Mouse (Mus musculus) heart, embryonic 16.5 days (tissue): ENCODE data around the gene Olfr904. TPM values are rescaled to one million over a fixed set of nuclear protein-coding genes. Genes with fewer than 3 reads are reported as not detected.

ENCODE experiments used
- ATAC-seq: fragments of 200-750 bp; cut with Nextera tagmentation; replicated peaks from 2 replicates; pipeline ENCODE4 v1.8.0; 2017; ENCODE audit warnings: moderate number of reproducible peaks; ENCODE audit not compliant: insufficient read depth, low FRiP score; ENCODE audit errors: extremely low read depth
- H3K27ac ChIP-seq: fragments of 300-500 bp; sonication (generic); 2 replicates; pipeline ENCODE4 v1.5.1; 2014; ENCODE audit warnings: mild to moderate bottlenecking, low read length, control low read depth, moderate library complexity
- H3K27me3 ChIP-seq: fragments of 300-500 bp; sonication (generic); 2 replicates; pipeline ENCODE4 v1.6.1; 2014; ENCODE audit warnings: low read length, mixed read lengths; ENCODE audit not compliant: control insufficient read depth, insufficient read depth
- H3K36me3 ChIP-seq: fragments of 300-500 bp; sonication (generic); 2 replicates; pipeline ENCODE4 v1.6.1; 2014; ENCODE audit not compliant: control insufficient read depth, insufficient read depth
- H3K4me1 ChIP-seq: fragments of 300-500 bp; sonication (generic); 2 replicates; pipeline ENCODE4 v1.6.1; 2014; ENCODE audit warnings: low read length, mixed read lengths; ENCODE audit not compliant: control insufficient read depth, insufficient read depth
- H3K4me2 ChIP-seq: fragments of 300-500 bp; sonication (generic); 2 replicates; pipeline ENCODE4 v1.6.1; 2014; ENCODE audit warnings: low read depth, mild to moderate bottlenecking, control low read depth, low read length
- H3K4me3 ChIP-seq: fragments of 300-500 bp; sonication (generic); 2 replicates; pipeline ENCODE4 v1.5.1; 2014; ENCODE audit warnings: mild to moderate bottlenecking, control low read depth, low read length
- H3K9ac ChIP-seq: fragments of 300-500 bp; sonication (generic); 2 replicates; pipeline ENCODE4 v1.6.1; 2014; ENCODE audit warnings: low read length, control low read depth
- H3K9me3 ChIP-seq: fragments of 300-500 bp; sonication (generic); replicated peaks from 2 replicates; pipeline ENCODE4 v1.6.1; 2016; ENCODE audit warnings: low read length; ENCODE audit not compliant: control insufficient read depth
- WGBS: fragments of 180-500 bp; shearing (Covaris S2); extraction: QIAGEN DNeasy Blood & Tissue Kit; methylation state at CpG from one replicate; pipeline ENCODE4 v1.1.7; 2014; 5-methylcytosine and 5-hydroxymethylcytosine counted together
- polyA plus RNA-seq: library from polyadenylated mRNA; unstranded; fragments of >200 nt; fragmentation: Nextera tagmentation; extraction: Ambion mirVana; gene quantifications from 2 replicates; pipeline ENCODE4 v1.2.1, GENCODE M21; 2015

Olfr904 gene
- polyA plus RNA-seq, 1 experiment from 2014 or later: not detected

DNA sequence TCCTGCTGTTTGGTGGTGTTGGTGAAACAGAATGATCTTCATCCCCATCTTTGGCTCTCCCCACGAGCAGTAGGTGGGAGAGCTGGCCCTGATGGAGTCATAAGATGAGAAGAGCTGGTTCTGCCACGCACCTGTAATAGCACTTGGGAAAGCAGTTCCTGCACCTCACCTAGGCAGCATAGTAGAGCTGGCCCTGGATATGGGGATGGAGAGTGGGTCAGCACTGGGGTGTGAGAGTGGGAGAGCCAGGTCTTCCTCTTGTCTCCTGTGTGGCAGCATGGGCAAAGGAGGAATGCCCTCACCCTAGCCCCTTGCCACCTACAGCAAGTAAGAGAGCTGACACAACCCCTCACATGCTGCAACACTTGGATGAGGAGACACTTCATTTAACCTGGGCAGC, 49.4 kb downstream of the Olfr904 start:
- no peak for ATAC-seq
- WGBS: 48% methylated on average over 2 of the region's 2 CpGs
- no peak overlapping the region for H3K9ac ChIP-seq

More for the DNA sequence above, 49.4 kb downstream of the Olfr904 start:
- Histone ChIP-seq H3K4me1 (no peaks in the 10 kb centered on the region), H3K4me3 (no peak overlapping the region), H3K4me2 (no peak overlapping the region), H3K36me3 (no peaks in the 10 kb centered on the region), H3K27ac (no peak overlapping the region), H3K9me3 (no peaks in the 10 kb centered on the region), H3K27me3 (no peaks in the 10 kb centered on the region)

Other genes starting within 250 kb of the Olfr904 start
- not detected in 2 replicates for gene Olfr894, start 245.1 kb upstream of the Olfr904 start, polyA plus RNA-seq
- gene Olfr143, start 210.4 kb upstream of the Olfr904 start, polyA plus RNA-seq: not detected in 2 replicates
- not detected in 2 replicates for gene Olfr895, start 195.3 kb upstream of the Olfr904 start, polyA plus RNA-seq
- gene Olfr896-ps1, start 172.0 kb upstream of the Olfr904 start, polyA plus RNA-seq: not detected in 2 replicates
- gene Olfr25, start 134.1 kb upstream of the Olfr904 start, polyA plus RNA-seq: not detected in 2 replicates
- not detected in 2 replicates for gene Olfr898, start 114.7 kb upstream of the Olfr904 start, polyA plus RNA-seq
- gene Olfr250, start 96.2 kb upstream of the Olfr904 start, polyA plus RNA-seq: not detected in 2 replicates
- not detected in 2 replicates for gene Olfr251, start 86.1 kb upstream of the Olfr904 start, polyA plus RNA-seq
- gene Olfr147, start 61.4 kb upstream of the Olfr904 start, polyA plus RNA-seq: not detected in 2 replicates
- gene Olfr901, start 33.7 kb upstream of the Olfr904 start, polyA plus RNA-seq: not detected in 2 replicates
- not detected in 2 replicates for gene Olfr902, start 15.5 kb upstream of the Olfr904 start, polyA plus RNA-seq
- gene Olfr905, start 8.0 kb downstream of the Olfr904 start, polyA plus RNA-seq: not detected in 2 replicates
- gene Olfr906, start 23.9 kb downstream of the Olfr904 start, polyA plus RNA-seq: not detected in 2 replicates
- not detected in 2 replicates for gene Olfr907, start 32.7 kb downstream of the Olfr904 start, polyA plus RNA-seq
- not detected in 2 replicates for gene Olfr911-ps1, start 58.4 kb downstream of the Olfr904 start, polyA plus RNA-seq
- gene Olfr910, start 74.7 kb downstream of the Olfr904 start, polyA plus RNA-seq: not detected in 2 replicates
- gene Olfr912, start 117.0 kb downstream of the Olfr904 start, polyA plus RNA-seq: not detected in 2 replicates
- gene Olfr913, start 129.6 kb downstream of the Olfr904 start, polyA plus RNA-seq: not detected in 2 replicates
- gene Olfr914, start 142.0 kb downstream of the Olfr904 start, polyA plus RNA-seq: not detected in 2 replicates
- not detected in 2 replicates for gene Olfr916, start 196.7 kb downstream of the Olfr904 start, polyA plus RNA-seq
- gene Olfr917, start 202.7 kb downstream of the Olfr904 start, polyA plus RNA-seq: not detected in 2 replicates
- gene Olfr918, start 211.5 kb downstream of the Olfr904 start, polyA plus RNA-seq: not detected in 2 replicates
- not detected in 2 replicates for gene Olfr919, start 240.5 kb downstream of the Olfr904 start, polyA plus RNA-seq